Mouse (Mus musculus) liver, postnatal 0 days (tissue): ENCODE measurements around the gene Pisd.

Source experiments
- CTCF ChIP-seq: sonication (generic); IDR thresholded peaks from 2 replicates; pipeline ENCODE4 v1.5.1; 2016; ENCODE audit warnings: antibody characterized with exemption, low read depth
- EP300 ChIP-seq: IDR thresholded peaks from 2 replicates; pipeline ENCODE4 v1.6.1; 2016; ENCODE audit warnings: antibody characterized with exemption, low read depth, mild to moderate bottlenecking

DNA sequence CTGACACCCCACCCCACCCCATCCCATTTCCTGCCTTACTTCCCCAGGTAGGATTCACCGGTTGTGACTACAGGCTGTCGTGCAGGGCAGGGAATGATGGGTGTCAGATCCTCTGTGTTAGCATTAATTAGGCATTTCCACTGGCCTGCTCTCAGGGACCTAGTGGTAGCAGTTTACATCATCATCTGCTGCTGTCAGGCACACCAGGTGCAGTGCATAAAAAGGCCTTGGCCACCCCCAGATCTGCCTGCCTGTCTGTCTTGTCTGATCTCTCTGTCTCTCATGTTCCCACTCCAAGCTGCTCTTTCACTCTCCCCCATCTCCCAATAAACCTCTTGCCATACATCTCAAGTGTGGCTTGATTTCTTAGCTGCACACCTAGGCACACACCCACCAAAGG lies 33.7 kb downstream of the Pisd start:
- TF ChIP-seq EP300 (no peak), CTCF (no peak)
